Mouse (Mus musculus): ENCODE data around the gene Arhgap15. TPM values are rescaled to one million over a fixed set of nuclear protein-coding genes. Genes with fewer than 3 reads are reported as not detected.

The Arhgap15 gene
- polyA plus RNA-seq, 1 experiment from 2014 or later = 22.6 TPM

- H3K4me3 ChIP-seq (ENCODE audit: inconsistent target) = no peak overlapping the region
- H3K79me2 ChIP-seq (ENCODE audit: inconsistent target) = no peaks in the 10 kb centered on the region
- no peaks in the 10 kb centered on the region for H3K36me3 ChIP-seq (ENCODE audit: inconsistent target)
- H3K27ac ChIP-seq = no peak overlapping the region
- WGBS (ENCODE audit: missing documents) = 95% methylated on average over 3 of the region's 3 CpGs
Observed at GRCm38 (mm10) chr2:43931687-43932086, 183.1 kb downstream of the Arhgap15 start.

- H3K27ac ChIP-seq = no peak overlapping the region
Observed at GRCm38 (mm10) chr2:43939196-43939595, 190.6 kb downstream of the Arhgap15 start.

GRCm38 (mm10) chr2:43945679-43946078, 197.1 kb downstream of the Arhgap15 start:
- WGBS (ENCODE audit: missing documents) = 100% methylated on average over 2 of the region's 2 CpGs
- no peaks in the 10 kb centered on the region for H3K36me3 ChIP-seq (ENCODE audit: inconsistent target)
- H3K27ac ChIP-seq = no peak overlapping the region
- no peak overlapping the region for H3K4me3 ChIP-seq (ENCODE audit: inconsistent target)
- H3K79me2 ChIP-seq (ENCODE audit: inconsistent target) = no peaks in the 10 kb centered on the region

More at GRCm38 (mm10) chr2:43939196-43939595, 190.6 kb downstream of the Arhgap15 start:
- Histone ChIP-seq H3K36me3 (ENCODE audit: inconsistent target) (no peaks in the 10 kb centered on the region), H3K79me2 (ENCODE audit: inconsistent target) (no peaks in the 10 kb centered on the region), H3K4me3 (ENCODE audit: inconsistent target) (no peak overlapping the region)
- WGBS (ENCODE audit: missing documents) = 96% methylated on average over 5 of the region's 5 CpGs

- Histone ChIP-seq H3K79me2 (ENCODE audit: inconsistent target) (no peaks in the 10 kb centered on the region), H3K36me3 (ENCODE audit: inconsistent target) (no peaks in the 10 kb centered on the region), H3K27ac (no peak overlapping the region), H3K4me3 (ENCODE audit: inconsistent target) (no peak overlapping the region)
- 97% methylated on average over 13 of the region's 13 CpGs for WGBS (ENCODE audit: missing documents)
Observed at GRCm38 (mm10) chr2:43949775-43950492, 201.3 kb downstream of the Arhgap15 start.

GRCm38 (mm10) chr2:43950741-43951140, 202.1 kb downstream of the Arhgap15 start:
- Histone ChIP-seq H3K4me3 (ENCODE audit: inconsistent target) (no peak overlapping the region), H3K79me2 (ENCODE audit: inconsistent target) (no peaks in the 10 kb centered on the region), H3K36me3 (ENCODE audit: inconsistent target) (no peaks in the 10 kb centered on the region), H3K27ac (no peak overlapping the region)
- WGBS (ENCODE audit: missing documents) = 89% methylated on average over 6 of the region's 6 CpGs

- H3K27ac ChIP-seq = no peak overlapping the region
- no peaks in the 10 kb centered on the region for H3K79me2 ChIP-seq (ENCODE audit: inconsistent target)
- no peak overlapping the region for H3K4me3 ChIP-seq (ENCODE audit: inconsistent target)
- no peaks in the 10 kb centered on the region for H3K36me3 ChIP-seq (ENCODE audit: inconsistent target)
Observed at GRCm38 (mm10) chr2:43959189-43959588, 210.6 kb downstream of the Arhgap15 start.

GRCm38 (mm10) chr2:43962466-43962865, 213.8 kb downstream of the Arhgap15 start:
- Histone ChIP-seq H3K79me2 (ENCODE audit: inconsistent target) (no peaks in the 10 kb centered on the region), H3K27ac (no peak overlapping the region), H3K36me3 (ENCODE audit: inconsistent target) (no peaks in the 10 kb centered on the region), H3K4me3 (ENCODE audit: inconsistent target) (no peak overlapping the region)
- WGBS (ENCODE audit: missing documents) = 85% methylated on average over 5 of the region's 5 CpGs

- Histone ChIP-seq H3K4me3 (ENCODE audit: inconsistent target) (no peak overlapping the region), H3K36me3 (ENCODE audit: inconsistent target) (no peaks in the 10 kb centered on the region), H3K79me2 (ENCODE audit: inconsistent target) (no peaks in the 10 kb centered on the region), H3K27ac (no peak overlapping the region)
- WGBS (ENCODE audit: missing documents) = 90% methylated on average over 4 of the region's 4 CpGs
Observed at GRCm38 (mm10) chr2:43968581-43968980, 220.0 kb downstream of the Arhgap15 start.

- 90% methylated on average over 9 of the region's 11 CpGs for WGBS (ENCODE audit: missing documents)
- Histone ChIP-seq H3K36me3 (ENCODE audit: inconsistent target) (no peaks in the 10 kb centered on the region), H3K27ac (no peak overlapping the region), H3K79me2 (ENCODE audit: inconsistent target) (no peaks in the 10 kb centered on the region), H3K4me3 (ENCODE audit: inconsistent target) (no peak overlapping the region)
Observed at GRCm38 (mm10) chr2:43977732-43978131, 229.1 kb downstream of the Arhgap15 start.

GRCm38 (mm10) chr2:43978177-43979013, 229.8 kb downstream of the Arhgap15 start:
- Histone ChIP-seq H3K79me2 (ENCODE audit: inconsistent target) (no peaks in the 10 kb centered on the region), H3K36me3 (ENCODE audit: inconsistent target) (no peaks in the 10 kb centered on the region), H3K4me3 (ENCODE audit: inconsistent target) (no peak overlapping the region), H3K27ac (no peak overlapping the region)
- WGBS (ENCODE audit: missing documents) = 96% methylated on average over 13 of the region's 13 CpGs

GRCm38 (mm10) chr2:43986066-43986465, 237.4 kb downstream of the Arhgap15 start:
- Histone ChIP-seq H3K36me3 (ENCODE audit: inconsistent target) (no peaks in the 10 kb centered on the region), H3K27ac (no peak overlapping the region), H3K79me2 (ENCODE audit: inconsistent target) (no peaks in the 10 kb centered on the region), H3K4me3 (ENCODE audit: inconsistent target) (no peak overlapping the region)
- 92% methylated on average over 14 of the region's 14 CpGs for WGBS (ENCODE audit: missing documents)

- 96% methylated on average over 3 of the region's 3 CpGs for WGBS (ENCODE audit: missing documents)
- H3K27ac ChIP-seq = no peak overlapping the region
- no peaks in the 10 kb centered on the region for H3K79me2 ChIP-seq (ENCODE audit: inconsistent target)
- no peak overlapping the region for H3K4me3 ChIP-seq (ENCODE audit: inconsistent target)
- no peaks in the 10 kb centered on the region for H3K36me3 ChIP-seq (ENCODE audit: inconsistent target)
Observed at GRCm38 (mm10) chr2:43987919-43988318, 239.3 kb downstream of the Arhgap15 start.

GRCm38 (mm10) chr2:43989850-43990249, 241.2 kb downstream of the Arhgap15 start:
- Histone ChIP-seq H3K27ac (no peak overlapping the region), H3K79me2 (ENCODE audit: inconsistent target) (no peaks in the 10 kb centered on the region), H3K4me3 (ENCODE audit: inconsistent target) (no peak overlapping the region), H3K36me3 (ENCODE audit: inconsistent target) (no peaks in the 10 kb centered on the region)
- WGBS (ENCODE audit: missing documents) = 96% methylated on average over 5 of the region's 5 CpGs

- no peak overlapping the region for H3K4me3 ChIP-seq (ENCODE audit: inconsistent target)
- H3K27ac ChIP-seq = no peak overlapping the region
- H3K36me3 ChIP-seq (ENCODE audit: inconsistent target) = no peaks in the 10 kb centered on the region
- WGBS (ENCODE audit: missing documents) = 92% methylated on average over 7 of the region's 7 CpGs
- no peaks in the 10 kb centered on the region for H3K79me2 ChIP-seq (ENCODE audit: inconsistent target)
Observed at GRCm38 (mm10) chr2:43992510-43992909, 243.9 kb downstream of the Arhgap15 start.

- H3K4me3 ChIP-seq (ENCODE audit: inconsistent target) = no peak overlapping the region
- H3K36me3 ChIP-seq (ENCODE audit: inconsistent target) = no peaks in the 10 kb centered on the region
- H3K27ac ChIP-seq = no peak overlapping the region
- no peaks in the 10 kb centered on the region for H3K79me2 ChIP-seq (ENCODE audit: inconsistent target)
- 100% methylated on average over 1 of the region's 1 CpGs for WGBS (ENCODE audit: missing documents)
Observed at GRCm38 (mm10) chr2:44002454-44002853, 253.8 kb downstream of the Arhgap15 start.
